Mouse (Mus musculus): ENCODE measurements around the gene Gzmd. TPM values are rescaled to one million over a fixed set of nuclear protein-coding genes. Genes with fewer than 3 reads are reported as not detected.
"Not testable (repeated sequence)": the region's sequence is repeated elsewhere in the genome, so short reads cannot be mapped to it uniquely, and the experiment has no call there.

Gene Gzmd
- not detected for total RNA-seq (2022)

DNA sequence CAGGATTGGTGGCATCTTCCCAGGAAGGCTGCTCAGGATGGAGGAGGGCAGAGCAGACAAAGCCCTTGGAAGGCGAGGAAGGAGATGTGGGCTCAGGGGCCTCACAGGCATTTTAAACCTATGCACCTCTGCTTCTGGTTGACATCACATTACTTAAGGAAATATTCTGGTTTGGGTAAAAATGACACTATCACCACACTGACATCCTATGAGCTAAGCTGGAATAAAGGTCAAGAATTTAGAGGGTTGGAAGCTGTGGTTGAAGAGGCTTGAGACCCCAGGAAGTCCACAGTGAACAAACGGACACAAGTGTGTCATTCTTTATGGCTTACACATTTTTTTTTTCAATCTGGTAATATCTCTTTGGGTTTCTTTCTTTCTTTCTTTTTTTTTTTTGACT lies at the start of gene Gzmd:
TSS of gene Gzmd (minus strand) at position 101 of the 400 bp plus-strand sequence.
- DNase-seq (ENCODE audit: low spot score in 2 of 2) = not testable (repeated sequence)

DNA sequence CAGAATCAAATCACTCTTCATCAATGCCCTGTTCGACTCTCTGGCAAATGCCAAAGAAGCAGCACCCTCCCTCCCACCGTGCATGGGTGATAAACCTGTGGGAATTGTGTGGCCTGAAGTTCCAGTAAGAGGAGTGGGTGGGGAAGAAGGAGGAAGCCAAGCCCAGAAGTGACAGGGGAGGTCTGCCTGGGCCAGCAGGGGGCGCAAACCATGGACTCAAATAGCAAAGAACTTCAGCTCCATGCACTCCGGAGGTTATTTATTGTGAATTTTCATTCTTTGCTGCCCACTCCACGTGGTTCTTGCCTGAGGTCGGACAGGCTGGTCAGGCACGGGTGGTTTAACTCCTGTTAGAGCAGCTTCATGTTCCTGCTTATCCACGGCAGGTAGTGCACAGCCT lies 45.2 kb upstream of the Gzmd start:
- DNase-seq (ENCODE audit: low spot score in 2 of 2) = not testable (repeated sequence)

DNA sequence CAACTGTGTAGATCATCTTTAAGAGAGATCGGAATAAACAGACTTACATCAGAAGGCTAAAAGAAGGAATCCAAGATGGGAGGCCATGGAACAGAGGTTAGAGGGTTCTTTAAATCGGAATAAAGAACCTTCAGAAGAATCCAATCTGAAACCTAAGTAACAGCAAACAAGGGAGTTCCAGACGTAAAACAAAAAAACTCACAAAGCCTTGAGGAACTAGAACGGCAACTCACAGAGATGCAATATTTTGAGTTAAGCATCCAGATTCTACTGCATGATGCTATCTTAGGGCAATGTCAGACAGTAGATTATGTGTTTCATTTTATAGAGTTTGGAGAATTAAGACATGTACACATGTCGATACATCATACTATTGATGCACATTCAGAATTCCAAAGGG lies 42.1 kb upstream of the Gzmd start, which contains the start of gene Gzmn:
TSS of gene Gzmn (minus strand) at position 101 of the 400 bp plus-strand sequence.
- no peak for DNase-seq (ENCODE audit: low spot score in 2 of 2)

DNA sequence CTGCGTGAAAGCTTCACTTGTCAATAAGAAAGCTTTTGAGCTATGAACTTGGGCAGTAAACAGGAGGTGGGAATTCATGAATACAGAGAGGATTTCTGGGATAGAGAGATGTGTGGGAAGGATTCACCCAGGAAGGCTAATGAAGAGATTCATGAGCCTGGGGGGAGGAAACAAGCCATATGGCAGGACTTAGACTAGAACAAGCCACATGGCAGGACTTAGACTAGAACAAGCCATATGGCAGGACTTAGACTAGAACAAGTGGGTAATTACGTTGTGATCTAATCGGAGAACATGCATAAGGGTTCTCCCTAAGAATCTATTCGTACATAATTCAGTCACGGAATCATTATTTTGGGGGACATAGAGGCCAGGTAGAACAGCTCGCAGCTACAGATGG lies 41.0 kb upstream of the Gzmd start:
- DNase-seq (ENCODE audit: low spot score in 2 of 2) = no peak

DNA sequence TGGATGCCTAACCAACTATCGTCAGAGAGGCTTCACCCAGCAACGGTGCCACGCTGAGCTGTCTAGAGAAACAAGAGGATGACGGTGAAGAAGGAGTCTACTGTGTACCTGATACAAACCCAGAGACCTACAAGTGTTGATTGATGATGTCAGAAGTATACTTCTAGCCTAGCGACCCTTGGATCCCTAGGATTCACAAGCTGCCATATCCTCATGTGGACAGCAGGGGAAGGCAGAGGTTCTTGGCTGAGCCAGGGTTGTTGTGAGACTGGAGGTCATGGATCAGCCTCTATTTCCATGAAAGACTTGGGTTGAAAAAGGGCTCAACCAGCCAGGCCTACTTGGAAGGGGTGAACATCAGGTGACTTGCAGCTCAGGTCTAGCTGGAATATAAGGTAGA lies 40.3 kb upstream of the Gzmd start:
- no peak for DNase-seq (ENCODE audit: low spot score in 2 of 2)

DNA sequence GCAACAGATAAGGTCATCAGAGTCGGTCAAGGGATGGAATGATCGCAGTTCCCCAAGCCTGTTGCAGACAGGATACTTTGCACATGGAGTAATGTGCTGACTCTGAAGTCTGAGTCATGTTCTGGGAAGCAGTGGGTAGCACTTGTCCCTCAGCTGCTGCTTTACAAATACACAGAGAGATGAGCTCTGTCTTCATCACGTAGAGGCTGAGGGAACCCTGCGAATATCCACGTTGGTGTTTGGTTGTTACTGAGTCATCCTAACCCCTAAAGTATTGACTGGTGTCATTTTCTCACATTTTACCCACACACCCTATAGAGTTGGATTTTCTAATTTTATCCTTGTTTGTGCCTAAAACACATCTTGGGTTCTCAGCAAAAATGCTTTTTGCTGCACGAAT lies 35.6 kb upstream of the Gzmd start:
- DNase-seq (ENCODE audit: low spot score in 2 of 2) = no peak

DNA sequence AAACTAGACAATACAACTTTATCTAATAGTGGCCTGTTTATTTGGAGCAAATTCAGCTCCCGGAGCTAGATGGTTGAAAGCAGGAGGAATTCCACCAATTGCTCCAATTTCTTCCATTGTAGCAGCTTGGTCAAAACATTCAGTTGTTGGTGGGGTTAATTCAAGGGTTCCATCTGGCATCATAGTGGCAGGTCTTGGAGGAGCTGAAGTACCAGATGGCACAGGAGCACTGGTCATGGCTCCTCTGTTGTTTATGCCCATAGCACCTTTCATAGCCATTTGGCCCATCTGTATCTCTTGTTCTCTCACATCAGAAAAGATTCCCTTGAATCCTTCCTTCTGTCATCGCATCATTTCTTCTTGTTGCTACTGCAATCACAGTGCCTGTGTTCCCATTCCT lies 29.7 kb upstream of the Gzmd start:
- DNase-seq (ENCODE audit: low spot score in 2 of 2) = no peak

DNA sequence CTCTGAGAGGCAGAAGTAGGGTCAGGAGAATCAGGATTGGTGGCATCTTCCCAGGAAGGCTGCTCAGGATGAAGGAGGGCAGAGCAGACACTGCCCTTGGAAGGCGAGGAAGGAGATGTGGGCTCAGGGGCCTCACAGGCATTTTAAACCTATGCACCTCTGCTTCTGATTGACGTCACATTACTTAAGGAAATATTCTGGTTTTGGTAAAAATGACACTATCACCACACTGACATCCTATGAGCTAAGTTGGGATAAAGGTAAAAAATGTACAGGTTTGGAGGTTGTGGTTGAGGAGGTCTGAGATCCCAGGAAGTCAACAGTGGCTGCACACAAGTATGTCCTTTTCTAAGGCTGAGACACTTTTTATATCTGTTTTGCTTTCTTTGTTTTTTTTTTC lies 27.1 kb upstream of the Gzmd start, which contains the start of gene Gzmg:
TSS of gene Gzmg (minus strand) at position 101 of the 400 bp plus-strand sequence.
- not testable (repeated sequence) for DNase-seq (ENCODE audit: low spot score in 2 of 2)

DNA sequence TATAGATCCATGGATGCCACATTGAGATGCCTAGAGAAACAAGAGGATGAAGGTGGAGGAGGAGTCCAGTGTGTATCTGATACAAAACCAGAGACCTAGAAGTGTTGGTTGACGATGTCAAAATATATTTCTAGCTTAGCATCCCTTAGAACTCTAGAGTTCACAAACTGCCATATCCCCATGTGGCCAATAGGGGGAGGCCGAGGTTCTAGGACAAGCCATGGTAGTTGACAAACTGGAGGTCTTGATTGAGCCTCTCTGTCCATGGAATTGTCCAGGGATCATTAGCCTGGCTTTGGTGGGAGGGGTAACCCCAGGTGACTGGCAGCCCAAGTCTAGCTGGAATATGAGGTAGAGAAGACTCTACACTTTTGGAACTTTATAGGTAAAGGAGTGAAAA lies 22.9 kb upstream of the Gzmd start:
- no peak for DNase-seq (ENCODE audit: low spot score in 2 of 2)

DNA sequence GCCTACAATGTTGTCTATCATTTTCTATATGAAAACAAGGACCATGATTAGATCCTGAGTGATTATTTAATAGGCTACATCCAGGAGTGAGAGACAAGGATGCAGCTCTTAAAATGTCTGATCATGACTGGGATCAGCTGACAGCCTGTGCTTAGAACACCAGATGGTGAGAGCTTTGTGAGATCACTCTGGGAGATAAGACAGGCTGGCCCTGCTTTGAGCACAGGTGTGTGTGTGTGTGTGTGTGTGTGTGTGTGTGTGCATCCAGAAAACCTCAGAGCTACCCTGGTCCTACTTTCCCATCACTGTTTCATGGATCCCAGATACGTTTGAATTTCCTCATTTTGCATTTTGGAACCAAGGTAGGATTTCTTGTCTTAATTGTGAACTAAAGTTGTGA lies 1.3 kb upstream of the Gzmd start:
- DNase-seq (ENCODE audit: low spot score in 2 of 2) = not testable (repeated sequence)

DNA sequence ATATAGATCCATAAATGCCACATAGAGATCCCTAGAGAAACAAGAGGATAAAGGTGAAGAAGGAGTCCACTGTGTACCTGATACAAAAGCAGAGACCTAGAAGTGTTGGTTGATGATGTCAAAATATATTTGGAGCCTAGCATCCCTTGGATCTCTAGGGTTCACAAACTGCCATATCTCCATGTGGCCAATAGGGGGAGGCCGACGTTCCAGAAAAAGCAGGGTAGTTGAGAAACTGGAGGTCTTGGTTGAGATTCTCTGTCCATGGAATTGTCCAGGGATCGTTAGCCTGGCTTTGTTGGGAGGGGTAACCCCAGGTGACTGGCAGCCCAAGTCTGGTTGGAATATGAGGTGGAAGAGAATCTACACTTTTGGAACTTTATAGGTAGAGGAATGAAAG lies 4.1 kb downstream of the Gzmd start:
- no peak for DNase-seq (ENCODE audit: low spot score in 2 of 2)

DNA sequence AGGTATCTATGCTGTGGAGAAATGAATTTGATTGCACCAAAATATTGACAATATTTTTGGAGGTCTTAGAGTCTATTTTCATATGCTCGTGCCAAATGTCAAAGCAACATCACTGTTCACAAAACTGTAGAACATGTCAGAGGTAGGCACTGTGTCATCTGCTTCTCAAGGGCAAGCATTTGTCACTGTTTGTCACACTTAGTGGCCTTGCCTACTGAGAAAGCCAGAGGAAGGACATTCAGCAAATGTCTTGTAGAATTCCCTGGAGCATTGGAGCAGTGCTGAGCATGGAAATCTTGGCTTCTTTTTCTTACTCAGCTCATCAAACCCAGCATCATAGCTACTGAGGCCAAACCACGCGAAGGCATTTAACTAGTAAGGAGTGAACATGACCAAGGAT lies 8.9 kb downstream of the Gzmd start:
- no peak for DNase-seq (ENCODE audit: low spot score in 2 of 2)

DNA sequence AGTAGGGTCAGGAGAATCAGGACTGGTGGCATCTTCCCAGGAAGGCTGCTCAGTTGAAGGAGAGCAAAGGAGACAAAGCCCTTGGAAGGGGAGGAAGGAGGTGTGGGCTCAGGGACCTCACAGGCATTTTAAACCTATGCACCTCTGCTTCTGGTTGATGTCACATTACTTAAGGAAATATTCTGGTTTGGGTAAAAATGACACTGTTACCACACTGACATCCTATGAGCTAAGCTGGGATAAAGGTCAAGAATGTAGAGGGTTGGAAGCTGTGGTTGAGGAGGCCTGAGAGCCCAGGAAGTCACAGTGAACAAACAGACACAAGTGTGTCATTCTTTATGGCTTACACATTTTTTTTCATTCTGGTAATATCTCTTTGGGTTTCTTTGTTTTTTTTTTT lies 11.9 kb downstream of the Gzmd start, which contains the start of gene Gzme:
TSS of gene Gzme (minus strand) at position 101 of the 400 bp plus-strand sequence.
- DNase-seq (ENCODE audit: low spot score in 2 of 2) = no peak

DNA sequence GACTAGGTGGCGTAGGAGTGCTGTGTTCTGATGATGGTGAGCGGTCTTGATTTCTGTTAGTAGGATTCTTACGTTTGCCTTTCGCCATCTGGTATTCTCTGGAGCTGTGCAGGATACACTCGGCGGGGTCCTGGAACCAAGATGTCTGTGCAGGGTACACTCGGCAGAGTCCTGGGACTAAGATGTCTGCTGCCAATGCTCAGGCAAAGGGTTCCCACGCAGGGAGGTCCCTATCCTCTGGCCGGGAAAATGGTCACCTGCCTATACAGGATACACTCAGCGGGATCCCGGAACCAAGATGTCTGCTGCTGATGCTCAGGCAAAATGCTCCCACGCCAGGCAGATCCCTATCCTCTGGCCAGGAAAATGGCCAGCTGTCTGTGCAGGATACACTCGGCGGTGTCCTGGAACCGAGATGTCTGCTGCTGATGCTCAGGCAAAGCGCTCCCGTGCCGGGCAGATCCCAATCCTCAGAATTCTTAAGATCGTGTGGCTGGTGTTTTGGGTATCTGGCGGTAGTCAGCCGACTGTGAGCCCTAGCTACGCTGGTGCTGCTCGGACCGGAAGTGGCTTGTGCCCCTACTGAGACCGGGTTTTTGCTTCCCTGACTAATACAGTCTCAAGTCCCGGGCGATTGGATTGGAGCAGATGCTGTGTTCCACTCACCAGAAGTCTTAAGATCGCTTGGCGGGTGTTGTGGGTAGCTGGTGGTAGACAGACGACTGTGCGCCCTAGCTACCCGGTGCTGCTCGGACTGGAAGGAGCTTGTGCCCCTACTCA lies 16.7 kb downstream of the Gzmd start:
- DNase-seq (ENCODE audit: low spot score in 2 of 2) = not testable (repeated sequence)

DNA sequence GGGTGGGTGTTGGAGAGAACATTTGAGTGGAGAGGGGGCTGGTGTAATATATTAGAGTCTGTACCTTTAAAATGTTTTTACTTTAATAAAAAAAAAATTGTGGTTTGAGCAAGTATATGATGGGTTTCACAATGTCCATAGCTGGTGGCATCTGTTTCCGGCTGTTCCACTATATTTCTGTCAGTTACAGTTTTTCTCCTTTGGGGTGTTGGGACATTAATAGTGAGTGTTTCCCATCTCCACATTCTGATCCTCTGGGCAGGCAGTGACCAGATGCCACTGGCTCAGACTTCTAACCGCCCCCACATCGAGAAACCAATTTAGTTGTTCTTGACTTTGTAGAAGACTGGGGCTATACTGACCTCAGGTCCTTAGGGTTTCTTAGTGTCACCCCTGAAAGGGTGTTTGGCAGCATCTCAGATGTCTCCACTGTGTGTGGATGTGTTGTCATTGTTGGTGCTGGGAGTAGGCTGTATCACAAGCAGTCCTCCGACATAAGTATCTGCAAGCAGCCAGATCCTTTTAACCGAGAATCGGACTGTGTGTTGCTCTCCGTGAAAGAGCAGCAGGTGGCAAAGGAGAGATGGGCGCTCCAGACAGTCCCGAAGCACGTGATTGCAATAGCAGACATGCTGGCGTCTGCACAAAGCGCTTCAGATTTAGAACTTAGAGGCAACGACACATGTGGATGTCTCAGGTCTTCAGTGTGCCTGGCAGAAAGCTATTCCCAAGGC lies 26.8 kb downstream of the Gzmd start:
- DNase-seq (ENCODE audit: low spot score in 2 of 2) = no peak

DNA sequence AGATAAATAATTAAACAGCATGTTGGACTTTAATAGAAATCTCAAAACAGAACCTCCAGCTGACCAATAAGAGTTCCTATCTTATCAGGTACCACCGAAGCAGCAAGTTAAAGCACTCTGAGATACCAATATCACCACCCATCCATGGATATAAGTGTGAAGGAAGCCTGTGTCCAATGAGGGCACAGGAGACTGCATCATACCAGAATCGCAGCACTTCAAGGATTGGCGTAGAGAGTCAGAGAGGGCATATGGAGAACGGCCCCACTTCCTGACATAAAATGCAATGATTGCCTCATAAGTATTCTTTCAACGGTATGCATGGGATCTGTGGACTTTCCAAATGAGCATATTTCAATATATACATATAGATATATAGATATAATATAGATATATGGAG lies 27.4 kb downstream of the Gzmd start:
- DNase-seq (ENCODE audit: low spot score in 2 of 2) = no peak

DNA sequence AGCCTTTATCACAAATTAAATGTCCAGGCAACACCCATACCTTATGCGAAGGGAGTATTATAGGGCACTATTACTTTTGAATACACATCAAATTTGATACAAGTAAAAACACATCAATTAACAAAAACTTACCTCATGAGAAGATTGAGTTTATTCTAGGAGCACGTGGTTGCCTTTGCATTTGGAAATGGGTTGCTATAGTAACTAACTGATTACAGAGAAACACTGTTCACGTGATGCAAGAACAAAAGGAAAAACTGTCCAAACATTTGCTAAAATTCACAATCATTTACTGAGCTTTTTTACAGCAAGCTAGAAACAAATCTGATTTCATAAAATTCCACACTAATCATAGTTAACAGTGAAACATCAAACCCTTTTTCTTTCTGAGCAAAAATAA lies 29.0 kb downstream of the Gzmd start:
- no peak for DNase-seq (ENCODE audit: low spot score in 2 of 2)

DNA sequence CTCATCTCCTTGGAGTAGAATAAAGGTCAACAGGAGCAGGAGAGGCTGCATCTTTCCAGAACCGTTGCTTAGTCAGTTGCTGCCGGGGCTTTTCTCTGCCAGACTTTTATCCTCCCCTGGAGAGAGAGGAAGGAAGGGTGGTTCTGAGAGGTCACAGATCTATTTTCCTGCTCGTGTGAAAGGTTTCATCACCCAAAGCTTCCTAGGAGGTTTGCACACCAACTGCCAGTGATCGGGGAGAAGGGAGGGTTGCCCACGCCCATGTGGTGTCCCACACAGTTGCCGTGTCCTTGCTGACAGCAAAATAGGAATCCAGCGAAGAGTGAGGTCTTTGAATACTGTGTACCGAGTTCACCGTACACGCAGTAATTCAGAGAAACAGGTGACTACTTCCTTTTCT lies 30.0 kb downstream of the Gzmd start, which contains the start of gene Ctsg:
TSS of gene Ctsg (minus strand) at position 189 of the 400 bp plus-strand sequence.
- no peak for DNase-seq (ENCODE audit: low spot score in 2 of 2)

DNA sequence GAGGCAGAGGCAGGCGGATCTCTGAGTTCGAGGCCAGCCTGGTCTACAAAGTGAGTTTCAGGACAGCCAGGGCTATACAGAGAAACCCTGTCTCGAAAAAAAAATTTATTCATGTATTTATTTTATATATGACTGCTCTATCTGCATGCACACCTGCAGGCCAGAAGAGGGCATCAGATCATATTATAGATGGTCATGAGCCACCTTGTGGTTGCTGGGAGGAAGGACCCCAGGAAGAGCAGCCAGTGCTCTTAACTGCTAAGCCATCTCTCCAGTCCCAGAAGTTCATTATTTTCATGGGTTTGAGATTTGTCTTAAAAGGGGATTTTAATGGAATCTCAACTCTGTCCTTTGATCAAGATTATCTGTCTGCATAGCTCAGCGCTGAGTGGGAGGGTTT lies 33.5 kb downstream of the Gzmd start:
- DNase-seq (ENCODE audit: low spot score in 2 of 2) = no peak

DNA sequence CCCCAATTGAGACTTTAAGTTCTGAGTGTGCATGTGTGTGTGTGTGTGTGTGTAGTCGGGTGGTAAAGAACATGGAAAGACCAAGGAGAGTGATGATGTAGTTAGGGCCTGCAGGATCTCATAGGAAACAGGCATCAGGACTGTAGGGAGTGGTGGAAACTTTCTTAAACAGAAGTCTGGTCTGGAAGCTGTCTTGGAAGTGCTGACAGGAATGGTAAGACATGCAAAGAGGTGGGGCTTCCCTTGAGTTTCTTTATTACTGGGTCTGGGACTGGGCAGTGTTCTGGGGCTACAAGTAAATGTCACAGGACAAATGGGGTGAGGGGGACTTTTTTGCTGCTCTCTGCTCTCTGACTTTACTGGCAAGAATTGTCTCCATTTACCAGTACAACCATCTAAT lies 34.8 kb downstream of the Gzmd start:
- DNase-seq (ENCODE audit: low spot score in 2 of 2) = no peak

DNA sequence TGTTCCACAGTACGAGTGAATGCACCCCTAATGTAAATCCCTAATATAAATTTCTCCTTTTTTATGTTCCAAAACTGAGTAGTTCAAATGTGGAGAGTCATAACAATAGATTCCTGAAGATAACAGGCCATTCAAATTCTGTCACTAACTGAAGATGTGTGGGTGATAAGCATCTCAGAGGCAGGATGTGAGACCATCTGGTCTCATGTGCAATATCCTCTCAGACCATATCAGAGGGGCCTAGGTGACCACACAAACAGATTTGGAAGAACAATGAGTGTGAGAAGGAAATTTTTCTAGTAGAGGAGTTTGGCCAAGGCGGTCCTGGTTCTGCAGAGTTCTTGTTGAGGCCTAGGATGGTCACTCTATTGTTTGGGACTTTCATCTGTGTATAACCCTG lies 39.1 kb downstream of the Gzmd start:
- no peak for DNase-seq (ENCODE audit: low spot score in 2 of 2)

DNA sequence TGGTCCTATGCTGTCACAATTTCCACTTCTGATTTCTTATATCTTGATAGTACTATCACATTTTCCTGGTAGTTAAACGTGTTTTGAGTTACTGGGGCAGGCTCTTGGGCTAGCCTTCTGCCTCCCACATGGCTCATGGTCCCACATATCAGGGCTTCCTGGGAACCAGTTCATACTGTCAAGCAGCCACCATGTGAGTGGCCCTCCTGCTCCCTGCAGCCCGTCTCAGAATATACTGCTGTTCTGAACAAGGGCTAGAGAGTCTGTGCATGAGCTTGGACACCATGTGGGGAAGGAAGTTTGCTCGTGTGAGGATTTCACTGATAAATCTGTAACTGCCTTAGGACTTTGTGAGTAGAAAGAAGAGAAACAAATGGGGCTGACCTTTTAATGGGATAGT lies 45.7 kb downstream of the Gzmd start:
- DNase-seq (ENCODE audit: low spot score in 2 of 2) = no peak

DNA sequence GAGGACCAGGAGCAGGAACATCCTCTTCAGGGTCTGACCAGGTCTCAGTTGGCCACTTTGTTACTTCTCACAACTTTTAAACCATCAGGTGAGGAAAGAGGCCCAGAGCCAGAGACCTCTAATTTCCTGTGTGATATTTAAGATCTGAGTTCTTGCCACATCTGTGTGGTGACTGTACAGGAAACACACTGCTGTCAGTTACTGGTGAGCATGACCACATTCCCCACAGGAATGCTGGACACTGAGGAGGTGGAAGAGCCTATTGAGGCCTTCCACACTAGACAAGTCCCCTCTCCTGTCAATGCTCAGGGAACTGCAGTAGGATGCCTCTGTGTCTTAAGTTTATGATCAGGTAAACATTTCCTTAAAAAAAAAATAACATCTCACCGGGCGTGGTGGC lies 47.2 kb downstream of the Gzmd start, which contains the start of gene Mcpt8:
TSS of gene Mcpt8 (minus strand) at position 107 of the 400 bp plus-strand sequence.
- no peak for DNase-seq (ENCODE audit: low spot score in 2 of 2)
